ENCODE assay signal across 31 mouse cellular contexts in genomic region chr6:8433179-8433578, GRCm38 (mm10).
DNase-seq lines count a peak whose midpoint lies in the region; ATAC-seq and TF ChIP-seq lines count a peak whose summit lies in the region.
"Had no signal": no experiment of that assay in that cellular context is flagged by ENCODE, and none has a peak within 500 bp of the region (broad histone marks: within the 10 kb centered on the region; RNA-seq: fewer than 3 reads in every experiment).

No protein-coding gene starts in this region.

- no peak overlapping the region for H3K9ac ChIP-seq in forebrain, embryonic 13.5 days
- H3K9ac ChIP-seq in forebrain, embryonic 12.5 days, result no peak overlapping the region
- H3K9ac ChIP-seq in hindbrain, embryonic 16.5 days (ENCODE audit: low read depth, low read length), result no peak overlapping the region
- no peak overlapping the region for H3K9ac ChIP-seq in hindbrain, embryonic 11.5 days (ENCODE audit: low read depth, low read length)
- H3K9ac ChIP-seq: heart, embryonic 15.5 days; hindbrain, embryonic 15.5 days; intestine, embryonic 15.5 days; liver, embryonic 12.5 days; liver, postnatal 0 days; midbrain, embryonic 15.5 days; neural tube, embryonic 15.5 days had no signal

- H3K27ac ChIP-seq in forebrain, embryonic 13.5 days, result peak overlapping the region; percentile 48; the same call in 1 of the 2 replicates
- no peak overlapping the region for H3K27ac ChIP-seq in forebrain, embryonic 12.5 days
- no peak overlapping the region for H3K27ac ChIP-seq in hindbrain, embryonic 16.5 days (ENCODE audit: low read depth, low read length)
- no peak overlapping the region for H3K27ac ChIP-seq in hindbrain, embryonic 11.5 days (ENCODE audit: low read depth, low read length)
- peak overlapping the region; percentile 50 for H3K27ac ChIP-seq in thymus, adult 2 months (ENCODE audit: control insufficient read depth, insufficient read depth, low read length)
- H3K27ac ChIP-seq: heart, embryonic 10.5 days; heart, embryonic 15.5 days; hindbrain, embryonic 15.5 days; intestine, embryonic 15.5 days; layer of hippocampus, adult 2 months; liver, embryonic 12.5 days; midbrain, embryonic 10.5 days; midbrain, embryonic 15.5 days; neural tube, embryonic 15.5 days had no signal

- no peaks in the 10 kb centered on the region for H3K9me3 ChIP-seq in forebrain, embryonic 13.5 days (replicated peaks)
- H3K9me3 ChIP-seq in forebrain, embryonic 12.5 days, result no peaks in the 10 kb centered on the region
- no peaks in the 10 kb centered on the region for H3K9me3 ChIP-seq in hindbrain, embryonic 16.5 days (ENCODE audit: control insufficient read depth, low read length)
- H3K9me3 ChIP-seq in hindbrain, embryonic 11.5 days (ENCODE audit: control insufficient read depth, low read length), result no peaks in the 10 kb centered on the region
- H3K9me3 ChIP-seq: G1E; heart, embryonic 10.5 days; heart, embryonic 15.5 days; hindbrain, embryonic 15.5 days; intestine, embryonic 15.5 days; liver, embryonic 12.5 days; midbrain, embryonic 10.5 days; midbrain, embryonic 15.5 days; neural tube, embryonic 15.5 days had no signal

- 76% methylated on average over 9 of the region's 9 CpGs for WGBS in forebrain, embryonic 13.5 days
- WGBS in forebrain, embryonic 12.5 days, result 87% methylated on average over 9 of the region's 9 CpGs
- WGBS in hindbrain, embryonic 16.5 days, result 83% methylated on average over 9 of the region's 9 CpGs
- 86% methylated on average over 9 of the region's 9 CpGs for WGBS in hindbrain, embryonic 11.5 days
- WGBS in thymus, adult 2 months, result 71% methylated on average over 9 of the region's 9 CpGs

- DNase-seq in hindbrain, embryonic 11.5 days (ENCODE audit: low spot score), result no peak
- peak; percentile 26 for DNase-seq in thymus, adult 2 months
- DNase-seq in thymus, postnatal 4 days, result peak; percentile 45
- DNase-seq in urinary bladder, postnatal 14 days (ENCODE audit: low spot score), result no peak
- DNase-seq in frontal cortex, postnatal 36 days (ENCODE audit: low spot score in 2 of 2), result no peak
- DNase-seq: adrenal gland, postnatal 10 days; cerebellum, adult 18-20 months; cerebellum, postnatal 10 days; gastrocnemius, postnatal 25 days; heart, adult 11 months; kidney, adult 2 months; kidney, postnatal 36 days; left cerebral cortex, postnatal 4 days; liver, postnatal 0 days; lung, postnatal 14 days; retina, postnatal 1 day; right cerebral cortex, postnatal 14 days had no signal

- 0 out of 2 replicates have a peak, but pooled peaks cover 9% of the 10 kb centered on the region for H3K4me1 ChIP-seq in forebrain, embryonic 13.5 days
- H3K4me1 ChIP-seq in forebrain, embryonic 12.5 days, result no peaks in the 10 kb centered on the region
- no peaks in the 10 kb centered on the region for H3K4me1 ChIP-seq in hindbrain, embryonic 16.5 days (ENCODE audit: control insufficient read depth, insufficient read depth, low read depth, low read length)
- H3K4me1 ChIP-seq in hindbrain, embryonic 11.5 days (replicated peaks; ENCODE audit: control insufficient read depth, insufficient read depth, low read length), result no peaks in the 10 kb centered on the region
- H3K4me1 ChIP-seq in thymus, adult 2 months (replicated peaks; ENCODE audit: control insufficient read depth, insufficient read depth, low read length), result peaks cover 15% of the 10 kb centered on the region
- H3K4me1 ChIP-seq: hindbrain, embryonic 15.5 days; intestine, embryonic 15.5 days; liver, embryonic 12.5 days; midbrain, embryonic 10.5 days; midbrain, embryonic 15.5 days; neural tube, embryonic 15.5 days had no signal

- no peaks in the 10 kb centered on the region for H3K36me3 ChIP-seq in forebrain, embryonic 13.5 days (ENCODE audit: poor library complexity, severe bottlenecking)
- H3K36me3 ChIP-seq in forebrain, embryonic 12.5 days (replicated peaks), result no peaks in the 10 kb centered on the region
- H3K36me3 ChIP-seq in hindbrain, embryonic 16.5 days (ENCODE audit: control insufficient read depth, insufficient read depth, low read length), result no peaks in the 10 kb centered on the region
- H3K36me3 ChIP-seq in hindbrain, embryonic 11.5 days (ENCODE audit: control insufficient read depth, insufficient read depth, low read length), result no peaks in the 10 kb centered on the region
- H3K36me3 ChIP-seq in thymus, adult 2 months (ENCODE audit: control insufficient read depth, insufficient read depth, low read length), result no peaks in the 10 kb centered on the region
- H3K36me3 ChIP-seq: heart, embryonic 10.5 days; heart, embryonic 15.5 days; hindbrain, embryonic 15.5 days; intestine, embryonic 15.5 days; liver, embryonic 12.5 days; midbrain, embryonic 10.5 days; midbrain, embryonic 15.5 days; neural tube, embryonic 15.5 days had no signal

- H3K4me2 ChIP-seq in forebrain, embryonic 13.5 days, result no peak overlapping the region
- no peak overlapping the region for H3K4me2 ChIP-seq in forebrain, embryonic 12.5 days
- H3K4me2 ChIP-seq in hindbrain, embryonic 16.5 days (ENCODE audit: low read length), result no peak overlapping the region
- H3K4me2 ChIP-seq in hindbrain, embryonic 11.5 days (replicated peaks; ENCODE audit: low read depth, low read length), result no peak overlapping the region
- H3K4me2 ChIP-seq: heart, embryonic 15.5 days; hindbrain, embryonic 15.5 days; intestine, embryonic 15.5 days; liver, embryonic 12.5 days; midbrain, embryonic 15.5 days; neural tube, embryonic 15.5 days had no signal

- TF ChIP-seq CTCF in thymus, adult 2 months (IDR thresholded peaks at IDR 0.05; ENCODE audit: borderline replicate concordance, control insufficient read depth, extremely low read depth, insufficient read depth, low read length, poor library complexity), result no peak

- no peak overlapping the region for H3K4me3 ChIP-seq in forebrain, embryonic 13.5 days
- no peak overlapping the region for H3K4me3 ChIP-seq in forebrain, embryonic 12.5 days (replicated peaks)
- no peak overlapping the region for H3K4me3 ChIP-seq in hindbrain, embryonic 16.5 days (ENCODE audit: low read length)
- H3K4me3 ChIP-seq in hindbrain, embryonic 11.5 days (ENCODE audit: low read depth, low read length), result no peak overlapping the region
- H3K4me3 ChIP-seq in thymus, adult 2 months (ENCODE audit: control insufficient read depth, insufficient read depth, low read length), result no peak overlapping the region
- H3K4me3 ChIP-seq: erythroblast, embryonic 14.5 days; heart, embryonic 10.5 days; heart, embryonic 15.5 days; hindbrain, embryonic 15.5 days; intestine, embryonic 15.5 days; layer of hippocampus, adult 2 months; liver, embryonic 12.5 days; midbrain, embryonic 10.5 days; midbrain, embryonic 15.5 days; neural tube, embryonic 15.5 days had no signal

- peak; percentile 78; the same call in 1 of the 2 replicates for ATAC-seq in forebrain, embryonic 13.5 days
- ATAC-seq in forebrain, embryonic 12.5 days (ENCODE audit: low FRiP score), result no peak
- ATAC-seq in hindbrain, embryonic 16.5 days, result 0 out of 2 replicates have a peak, but pooled peaks have one; percentile 27
- no peak for ATAC-seq in hindbrain, embryonic 11.5 days (ENCODE audit: low FRiP score)
- ATAC-seq: intestine, embryonic 15.5 days; liver, embryonic 12.5 days; liver, postnatal 0 days; midbrain, embryonic 15.5 days had no signal

- TF ChIP-seq POLR2A in thymus, adult 2 months (IDR thresholded peaks at IDR 0.05; ENCODE audit: control insufficient read depth, extremely low read depth, insufficient read depth, low read length, poor library complexity), result no peak

- H3K27me3 ChIP-seq in forebrain, embryonic 13.5 days, result no peaks in the 10 kb centered on the region
- H3K27me3 ChIP-seq in forebrain, embryonic 12.5 days, result no peaks in the 10 kb centered on the region
- H3K27me3 ChIP-seq in hindbrain, embryonic 16.5 days (replicated peaks; ENCODE audit: control insufficient read depth, insufficient read depth, low read length), result no peaks in the 10 kb centered on the region
- H3K27me3 ChIP-seq in hindbrain, embryonic 11.5 days (ENCODE audit: control insufficient read depth, insufficient read depth, low read length), result no peaks in the 10 kb centered on the region
- no peaks in the 10 kb centered on the region for H3K27me3 ChIP-seq in thymus, adult 2 months (ENCODE audit: control insufficient read depth, insufficient read depth, low read length)
- H3K27me3 ChIP-seq: heart, embryonic 15.5 days; hindbrain, embryonic 15.5 days; intestine, embryonic 15.5 days; liver, embryonic 12.5 days; midbrain, embryonic 15.5 days; neural tube, embryonic 15.5 days had no signal

Comparison
In these comparisons a context has a peak if more than half of its experiments do, and no peak if none do; other contexts are left out.
1. ATAC-seq: peak in forebrain, embryonic 13.5 days (single experiment) and hindbrain, embryonic 16.5 days (single experiment); none in forebrain, embryonic 12.5 days (single experiment) and hindbrain, embryonic 11.5 days (single experiment).
2. H3K27ac ChIP-seq: peak in forebrain, embryonic 13.5 days (single experiment) and thymus, adult 2 months (single experiment); none in forebrain, embryonic 12.5 days (single experiment), hindbrain, embryonic 16.5 days (single experiment) and hindbrain, embryonic 11.5 days (single experiment).
3. DNase-seq: peak in thymus, adult 2 months (single experiment) and thymus, postnatal 4 days (single experiment); none in hindbrain, embryonic 11.5 days (single experiment), urinary bladder, postnatal 14 days (single experiment) and frontal cortex, postnatal 36 days (0 of 2).